In the genomic region with DNA sequence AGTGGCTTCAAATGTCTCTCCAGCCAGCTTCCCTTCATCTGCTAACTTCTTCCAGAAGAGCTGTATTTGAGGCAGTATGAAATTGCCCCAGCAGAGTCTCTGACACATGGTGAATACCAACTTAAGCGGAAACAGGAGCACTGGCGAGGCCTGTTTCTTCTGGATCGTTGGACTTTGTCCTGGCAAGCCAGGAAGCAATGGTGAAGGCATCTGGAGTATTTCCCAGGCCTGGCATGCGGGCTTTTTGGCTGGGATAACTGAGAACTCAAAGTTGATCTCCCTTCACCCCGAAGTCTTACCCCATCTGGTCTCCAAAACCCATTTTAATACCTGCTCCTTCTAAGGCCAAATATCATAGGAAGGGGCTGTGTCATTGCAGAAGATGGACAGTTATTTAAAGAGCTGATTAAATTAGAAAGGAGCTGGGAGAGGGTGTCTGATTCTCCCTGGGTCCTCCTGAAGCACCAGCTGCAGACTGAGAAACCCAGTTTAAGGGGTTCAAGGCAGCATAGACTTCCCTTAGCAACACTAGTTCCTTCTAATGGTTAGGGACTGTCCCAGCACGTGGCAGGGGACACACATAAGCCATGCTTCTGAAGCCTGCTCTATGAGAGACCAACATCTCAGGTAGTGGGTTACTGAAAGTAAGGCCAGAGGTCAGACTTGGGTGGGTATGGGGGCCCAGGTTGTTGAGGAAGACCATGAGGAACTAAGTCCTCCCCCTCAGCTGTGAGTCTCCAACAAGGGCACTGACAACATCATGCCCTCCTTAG, we compare ENCODE assay signal across 10 mouse cellular contexts.
DNase-seq lines count a peak whose midpoint lies in the region; ATAC-seq lines count a peak whose summit lies in the region.
"Had no signal": no experiment of that assay in that cellular context is flagged by ENCODE, and none has a peak within 500 bp of the region (broad histone marks: within the 10 kb centered on the region; RNA-seq: fewer than 3 reads in every experiment).

No protein-coding gene starts in this region.

- no peak overlapping the region for H3K9ac ChIP-seq in midbrain, embryonic 11.5 days (ENCODE audit: low read length)
- H3K9ac ChIP-seq in heart, embryonic 12.5 days: no peak overlapping the region

- H3K4me1 ChIP-seq in midbrain, embryonic 11.5 days (ENCODE audit: control insufficient read depth, insufficient read depth, low read length): no peaks in the 10 kb centered on the region
- H3K4me1 ChIP-seq in heart, embryonic 12.5 days (replicated peaks): peaks cover 20% of the 10 kb centered on the region

- no peak overlapping the region for H3K4me2 ChIP-seq in midbrain, embryonic 11.5 days
- H3K4me2 ChIP-seq in heart, embryonic 12.5 days: no peak overlapping the region

- 0 out of 2 replicates have a peak, but pooled peaks cover 2% of the 10 kb centered on the region for H3K36me3 ChIP-seq in midbrain, embryonic 11.5 days (ENCODE audit: control insufficient read depth, insufficient read depth, low read length)
- peaks cover 27% of the 10 kb centered on the region for H3K36me3 ChIP-seq in heart, embryonic 12.5 days

- 36% methylated on average over 6 of the region's 6 CpGs for WGBS in large intestine, adult 2 months
- WGBS in midbrain, embryonic 11.5 days: 92% methylated on average over 6 of the region's 6 CpGs
- WGBS in heart, embryonic 12.5 days: 81% methylated on average over 6 of the region's 6 CpGs

- H3K27ac ChIP-seq in midbrain, embryonic 11.5 days (ENCODE audit: low read depth, low read length): no peak overlapping the region
- no peak overlapping the region for H3K27ac ChIP-seq in heart, embryonic 12.5 days (ENCODE audit: poor library complexity, severe bottlenecking)

- ATAC-seq in midbrain, embryonic 11.5 days (ENCODE audit: low FRiP score): no peak
- no peak for ATAC-seq in heart, embryonic 12.5 days (ENCODE audit: insufficient number of reproducible peaks, low FRiP score)

- no peaks in the 10 kb centered on the region for H3K27me3 ChIP-seq in midbrain, embryonic 11.5 days (ENCODE audit: control insufficient read depth, insufficient read depth, low read length)
- H3K27me3 ChIP-seq in heart, embryonic 12.5 days (replicated peaks): no peaks in the 10 kb centered on the region

- peak; percentile 31 to 49 for DNase-seq in layer of hippocampus, adult 8-10 months (ENCODE audit: low spot score in 2 of 2)
- DNase-seq in layer of hippocampus, adult 9-10 months (ENCODE audit: low spot score): no peak
- peak; percentile 23 for DNase-seq in adrenal gland, postnatal 25 days
- peak; percentile 82 for DNase-seq in cerebellum, adult 9-10 months
- DNase-seq in large intestine, adult 2 months (ENCODE audit: low read depth, low spot score): peak; percentile 47
- no peak for DNase-seq in midbrain, embryonic 11.5 days (ENCODE audit: low spot score, missing footprints)
- no peak for DNase-seq in embryo, embryonic 10 days (ENCODE audit: low spot score)
- DNase-seq: embryo, embryonic 11 days; lung, postnatal 4 days had no signal

- no peak overlapping the region for H3K4me3 ChIP-seq in midbrain, embryonic 11.5 days (ENCODE audit: low read depth, low read length)
- H3K4me3 ChIP-seq in heart, embryonic 12.5 days: no peak overlapping the region

- H3K9me3 ChIP-seq in midbrain, embryonic 11.5 days (ENCODE audit: control insufficient read depth, low read length): no peaks in the 10 kb centered on the region
- no peaks in the 10 kb centered on the region for H3K9me3 ChIP-seq in heart, embryonic 12.5 days (replicated peaks)

Comparison
In these comparisons a context has a peak if more than half of its experiments do, and no peak if none do; other contexts are left out.
1. DNase-seq: peak in layer of hippocampus, adult 8-10 months (2 of 2), adrenal gland, postnatal 25 days (single experiment), cerebellum, adult 9-10 months (single experiment) and large intestine, adult 2 months (single experiment); none in layer of hippocampus, adult 9-10 months (single experiment), midbrain, embryonic 11.5 days (single experiment) and embryo, embryonic 10 days (single experiment).